8 mouse cellular contexts compared by ENCODE assay signal in the genomic region with DNA sequence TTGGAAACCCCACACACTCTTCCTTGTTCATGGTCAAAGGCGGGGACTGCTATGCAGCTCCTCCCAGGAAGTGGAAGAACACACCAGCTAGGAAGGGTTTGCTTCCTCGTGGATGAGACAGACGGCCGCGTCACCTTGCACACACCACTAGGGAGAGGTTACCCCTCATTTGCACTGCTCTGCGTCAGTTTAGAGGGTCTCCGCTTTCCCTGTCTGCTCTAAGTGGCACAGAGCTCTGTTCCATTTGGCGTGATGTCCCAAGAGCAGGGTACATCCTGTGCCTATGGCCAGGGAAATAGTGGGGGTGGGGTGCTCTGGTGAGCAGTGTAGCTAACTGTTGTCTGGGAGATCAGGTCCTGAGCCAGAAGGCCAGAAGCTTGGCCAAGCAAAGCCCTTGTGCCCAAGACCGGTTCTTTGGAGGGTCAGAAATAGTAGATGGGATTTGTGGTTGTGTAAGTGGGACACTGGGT. TPM values are rescaled to one million over a fixed set of nuclear protein-coding genes. Genes with fewer than 3 reads are reported as not detected.
DNase-seq lines count a peak whose midpoint lies in the region; ATAC-seq and TF ChIP-seq lines count a peak whose summit lies in the region.

No protein-coding gene starts in this region.

- peak overlapping the region; percentile 63; the same call in 1 of the 2 replicates for H3K27ac ChIP-seq in lung, embryonic 14.5 days (ENCODE audit: low read depth)
- peak overlapping the region; percentile 68 for H3K27ac ChIP-seq in hindbrain, embryonic 15.5 days (replicated peaks)

- 0 out of 2 replicates have a peak overlapping the region, but pooled peaks have one; percentile 6 for H3K4me2 ChIP-seq in lung, embryonic 14.5 days
- no peak overlapping the region for H3K4me2 ChIP-seq in hindbrain, embryonic 15.5 days

- TF ChIP-seq CTCF in lung, embryonic 14.5 days (IDR thresholded peaks at IDR 0.05; ENCODE audit: low read depth), result no peak

- H3K27me3 ChIP-seq in lung, embryonic 14.5 days (ENCODE audit: insufficient read depth, low read length), result no peaks in the 10 kb centered on the region
- H3K27me3 ChIP-seq in hindbrain, embryonic 15.5 days, result no peaks in the 10 kb centered on the region

- H3K36me3 ChIP-seq in lung, embryonic 14.5 days (ENCODE audit: insufficient read depth), result peaks cover 51% of the 10 kb centered on the region; the same call in 1 of the 2 replicates
- peaks cover 53% of the 10 kb centered on the region for H3K36me3 ChIP-seq in hindbrain, embryonic 15.5 days

- ATAC-seq in lung, embryonic 14.5 days (ENCODE audit: insufficient read depth), result no peak
- ATAC-seq in hindbrain, embryonic 15.5 days (ENCODE audit: low FRiP score, low read depth), result no peak
- peak; percentile 17; the same call in 1 of the 2 replicates for ATAC-seq in megakaryocyte, adult 5-6 weeks (ENCODE audit: poor library complexity, severe bottlenecking)
- no peak for ATAC-seq in monocyte, adult 5-6 weeks (replicated peaks; ENCODE audit: insufficient number of reproducible peaks, low FRiP score, low TSS enrichment, poor library complexity, severe bottlenecking)

- DNase-seq in adrenal gland, postnatal 10 days, result peak; percentile 48
- no peak for DNase-seq in adrenal gland, adult 18-20 months (ENCODE audit: low spot score in 2 of 2)
- no peak for DNase-seq in lung, embryonic 14.5 days
- DNase-seq in lung, postnatal 4 days, result no peak
- DNase-seq in urinary bladder, postnatal 25 days (ENCODE audit: low spot score), result no peak

- no peak overlapping the region for H3K4me3 ChIP-seq in lung, embryonic 14.5 days (ENCODE audit: low read depth, low read length)
- H3K4me3 ChIP-seq in hindbrain, embryonic 15.5 days, result no peak overlapping the region

- H3K4me1 ChIP-seq in lung, embryonic 14.5 days (ENCODE audit: insufficient read depth), result peaks cover 41% of the 10 kb centered on the region
- peaks cover 59% of the 10 kb centered on the region for H3K4me1 ChIP-seq in hindbrain, embryonic 15.5 days (replicated peaks)

- H3K9ac ChIP-seq in lung, embryonic 14.5 days, result no peak overlapping the region; the same call in 1 of the 2 replicates
- H3K9ac ChIP-seq in hindbrain, embryonic 15.5 days, result no peak overlapping the region

- H3K9me3 ChIP-seq in lung, embryonic 14.5 days (ENCODE audit: low read depth, low read length), result no peaks in the 10 kb centered on the region
- H3K9me3 ChIP-seq in hindbrain, embryonic 15.5 days, result no peaks in the 10 kb centered on the region

- WGBS in lung, embryonic 14.5 days, result 55% methylated on average over 9 of the region's 9 CpGs
- 67% methylated on average over 9 of the region's 9 CpGs for whole genome bisulfite sequencing in hindbrain, embryonic 15.5 days

RNA-seq across cellular contexts. Expression of a gene that starts 13.7 kb away (rescaled TPM):
- total RNA-seq in adrenal gland, postnatal 10 days (2021), result 100 to 1,000 TPM; 135 to 184 TPM
- total RNA-seq in adrenal gland, adult 18-20 months (2021), result 10 to 100 TPM; 90.2 to 91.0 TPM
- 46.8 and 47.1 TPM in 2 replicates for polyA plus RNA-seq in lung, embryonic 14.5 days (2014; fragmentation: Nextera tagmentation; extraction: Ambion mirVana)
- 136 and 138 TPM in 2 replicates for polyA plus RNA-seq in hindbrain, embryonic 15.5 days (2015; fragmentation: Nextera tagmentation; extraction: Ambion mirVana)
- 10.0 and 11.6 TPM in 2 replicates for total RNA-seq in megakaryocyte, adult 5-6 weeks (2015)
- total RNA-seq in megakaryocyte, adult 5-6 weeks (2017), result 8.0 and 9.0 TPM in 2 replicates
- total RNA-seq in monocyte, adult 5-6 weeks (2017), result 3.4 to 5.4 TPM (median 4.3 TPM) in 3 replicates

RNA-seq across cellular contexts. Expression of a gene that starts 20.9 kb away (rescaled TPM):
- 10 to 100 TPM; 15.1 to 59.6 TPM for total RNA-seq in adrenal gland, postnatal 10 days (2021)
- total RNA-seq in adrenal gland, adult 18-20 months (2021), result 100 to 1,000 TPM; 226 to 232 TPM
- 1.4 and 1.7 TPM in 2 replicates for polyA plus RNA-seq in lung, embryonic 14.5 days (2014; fragmentation: Nextera tagmentation; extraction: Ambion mirVana)
- 3.9 and 4.3 TPM in 2 replicates for polyA plus RNA-seq in hindbrain, embryonic 15.5 days (2015; fragmentation: Nextera tagmentation; extraction: Ambion mirVana)
- 0.11 and 0.25 TPM in 2 replicates for total RNA-seq in megakaryocyte, adult 5-6 weeks (2015)
- 0.12 and 0.37 TPM in 2 replicates for total RNA-seq in megakaryocyte, adult 5-6 weeks (2017)
- total RNA-seq in monocyte, adult 5-6 weeks (2017), result 0.68 to 4.7 TPM (median 1.9 TPM) in 3 replicates

RNA-seq across cellular contexts. Expression of a gene that starts 25.0 kb away (rescaled TPM):
- 10 to 100 TPM; 40.4 to 58.0 TPM for total RNA-seq in adrenal gland, postnatal 10 days (2021)
- total RNA-seq in adrenal gland, adult 18-20 months (2021), result 10 to 100 TPM; 46.1 to 49.2 TPM
- 53.0 and 53.5 TPM in 2 replicates for polyA plus RNA-seq in lung, embryonic 14.5 days (2014; fragmentation: Nextera tagmentation; extraction: Ambion mirVana)
- 67.0 and 70.3 TPM in 2 replicates for polyA plus RNA-seq in hindbrain, embryonic 15.5 days (2015; fragmentation: Nextera tagmentation; extraction: Ambion mirVana)
- total RNA-seq in megakaryocyte, adult 5-6 weeks (2015), result 17.9 and 21.5 TPM in 2 replicates
- 22.6 and 31.3 TPM in 2 replicates for total RNA-seq in megakaryocyte, adult 5-6 weeks (2017)
- 10.9 to 25.7 TPM (median 22.4 TPM) in 3 replicates for total RNA-seq in monocyte, adult 5-6 weeks (2017)

RNA-seq across cellular contexts. Expression of a gene that starts 41.1 kb away (rescaled TPM):
- total RNA-seq in adrenal gland, postnatal 10 days (2021), result 10 to 100 TPM; 79.4 to 88.6 TPM
- total RNA-seq in adrenal gland, adult 18-20 months (2021), result 10 to 100 TPM; 82.3 to 97.4 TPM
- 16.2 and 16.3 TPM in 2 replicates for polyA plus RNA-seq in lung, embryonic 14.5 days (2014; fragmentation: Nextera tagmentation; extraction: Ambion mirVana)
- 31.7 and 33.1 TPM in 2 replicates for polyA plus RNA-seq in hindbrain, embryonic 15.5 days (2015; fragmentation: Nextera tagmentation; extraction: Ambion mirVana)
- 73.7 and 74.9 TPM in 2 replicates for total RNA-seq in megakaryocyte, adult 5-6 weeks (2015)
- total RNA-seq in megakaryocyte, adult 5-6 weeks (2017), result 111 and 119 TPM in 2 replicates
- total RNA-seq in monocyte, adult 5-6 weeks (2017), result 108 to 125 TPM (median 112 TPM) in 3 replicates

RNA-seq across cellular contexts. Expression of a gene that starts 50.5 kb away (rescaled TPM):
- 10 to 100 TPM; 31.9 to 35.7 TPM for total RNA-seq in adrenal gland, postnatal 10 days (2021)
- total RNA-seq in adrenal gland, adult 18-20 months (2021), result 10 to 100 TPM; 36.8 to 41.9 TPM
- 41.0 and 42.8 TPM in 2 replicates for polyA plus RNA-seq in lung, embryonic 14.5 days (2014; fragmentation: Nextera tagmentation; extraction: Ambion mirVana)
- polyA plus RNA-seq in hindbrain, embryonic 15.5 days (2015; fragmentation: Nextera tagmentation; extraction: Ambion mirVana), result 49.4 and 54.2 TPM in 2 replicates
- total RNA-seq in megakaryocyte, adult 5-6 weeks (2015), result 35.6 and 39.9 TPM in 2 replicates
- total RNA-seq in megakaryocyte, adult 5-6 weeks (2017), result 32.1 and 33.2 TPM in 2 replicates
- total RNA-seq in monocyte, adult 5-6 weeks (2017), result 47.5 to 51.5 TPM (median 49.5 TPM) in 3 replicates

Comparison
In these comparisons a context has a peak if more than half of its experiments do, and no peak if none do; other contexts are left out.
1. RNA of a gene that starts 13.7 kb away (total RNA-seq): 135 to 184 TPM in adrenal gland, postnatal 10 days and 90.2 to 91.0 TPM in adrenal gland, adult 18-20 months; 8.0 to 11.6 TPM in megakaryocyte, adult 5-6 weeks and 3.4 to 5.4 TPM in monocyte, adult 5-6 weeks; every median in the first group is over 4 times any median in the second.